Mouse (Mus musculus) heart, embryonic 14.5 days (tissue): ENCODE data around the gene Ccnd3. TPM values are rescaled to one million over a fixed set of nuclear protein-coding genes. Genes with fewer than 3 reads are reported as not detected.
A peak's percentile ranks its signal among the peaks of the same experiment; 100 is the strongest.
"Not testable (repeated sequence)": the region's sequence is repeated elsewhere in the genome, so short reads cannot be mapped to it uniquely, and the experiment has no call there.

Source experiments
- ATAC-seq: fragments of 200-750 bp; cut with Nextera tagmentation; 2 replicates; pipeline ENCODE4 v1.8.0; 2017; ENCODE audit warnings: low read depth, moderate TSS enrichment; ENCODE audit not compliant: insufficient number of reproducible peaks, insufficient read depth, low FRiP score
- H3K27ac ChIP-seq, 2 experiments: fragments of 200-500 bp in 1 of 2; fragments of 300-500 bp in 1 of 2; sonication (generic) in 1 of 2; replicated peaks in 1 of 2; 2 replicates each; pipeline ENCODE4 v1.5.1; 2012 to 2014; ENCODE audit warnings: low read depth in 2 of 2, low read length in 2 of 2, control low read depth in 1 of 2, mild to moderate bottlenecking in 1 of 2, mixed read lengths in 1 of 2; ENCODE audit not compliant: control insufficient read depth in 1 of 2, insufficient read depth in 1 of 2
- H3K27me3 ChIP-seq: fragments of 300-500 bp; sonication (generic); 2 replicates; pipeline ENCODE4 v1.6.1; 2014; ENCODE audit warnings: mild to moderate bottlenecking, low read length, control low read depth; ENCODE audit not compliant: control insufficient read depth, insufficient read depth
- H3K36me3 ChIP-seq: fragments of 300-500 bp; sonication (generic); 2 replicates; pipeline ENCODE4 v1.6.1; 2014; ENCODE audit warnings: mild to moderate bottlenecking, control low read depth, low read length, mixed read lengths; ENCODE audit not compliant: control insufficient read depth, insufficient read depth
- H3K4me1 ChIP-seq, 2 experiments: fragments of 200-500 bp in 1 of 2; fragments of 300-500 bp in 1 of 2; sonication (generic) in 1 of 2; 2 replicates each; pipeline ENCODE4 v1.6.1; 2012 to 2014; ENCODE audit warnings: low read length in 2 of 2, control low read depth in 1 of 2, mixed read lengths in 1 of 2; ENCODE audit not compliant: control insufficient read depth in 2 of 2, insufficient read depth in 2 of 2
- H3K4me2 ChIP-seq: fragments of 300-500 bp; sonication (generic); 2 replicates; pipeline ENCODE4 v1.6.1; 2014; ENCODE audit warnings: mild to moderate bottlenecking, low read length
- H3K4me3 ChIP-seq, 2 experiments: fragments of 200-500 bp in 1 of 2; fragments of 300-500 bp in 1 of 2; sonication (generic) in 1 of 2; 2 replicates each; pipeline ENCODE4 v1.5.1; 2012 to 2014; ENCODE audit warnings: low read length in 2 of 2, mild to moderate bottlenecking in 2 of 2, control low read depth in 1 of 2, low read depth in 1 of 2, moderate library complexity in 1 of 2; ENCODE audit not compliant: control insufficient read depth in 1 of 2, insufficient read depth in 1 of 2
- H3K9ac ChIP-seq: fragments of 300-500 bp; sonication (generic); 2 replicates; pipeline ENCODE4 v1.6.1; 2014; ENCODE audit warnings: mild to moderate bottlenecking, low read length
- H3K9me3 ChIP-seq: fragments of 300-500 bp; sonication (generic); 2 replicates; pipeline ENCODE4 v1.6.1; 2016; ENCODE audit warnings: low read length, control low read depth; ENCODE audit not compliant: control insufficient read depth
- WGBS: fragments of 180-500 bp; shearing (Covaris S2); extraction: QIAGEN DNeasy Blood & Tissue Kit; methylation state at CpG from one replicate; pipeline ENCODE4 v1.1.7; 2014; 5-methylcytosine and 5-hydroxymethylcytosine counted together
- polyA plus RNA-seq: library from polyadenylated mRNA; unstranded; fragments of >200 nt; fragmentation: Nextera tagmentation; extraction: Ambion mirVana; gene quantifications from 2 replicates; pipeline ENCODE4 v1.2.1, GENCODE M21; 2014

Gene Ccnd3
- polyA plus RNA-seq, 1 experiment from 2014 or later: 469 TPM

DNA sequence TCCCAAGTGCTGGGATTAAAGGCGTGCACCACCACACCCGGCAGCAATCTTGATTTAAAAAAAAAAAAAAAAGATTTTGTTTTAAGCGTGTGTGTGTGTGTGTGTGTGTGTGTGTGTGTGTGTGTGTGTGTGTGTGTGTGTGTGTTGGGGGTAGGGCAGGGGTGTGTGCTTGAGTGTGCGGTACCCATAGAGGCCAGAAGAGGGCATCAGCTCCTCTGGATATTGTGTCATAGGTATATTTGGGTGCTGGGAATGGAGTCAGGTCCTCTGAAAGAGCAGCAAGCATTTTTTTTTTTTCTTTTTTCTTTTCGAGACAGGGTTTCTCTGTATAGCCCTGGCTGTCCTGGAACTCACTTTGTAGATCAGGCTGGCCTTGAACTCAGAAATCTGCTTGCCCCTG is 119.7 kb downstream of the Ccnd3 start:
- not testable (repeated sequence) for H3K27ac ChIP-seq, H3K9me3 ChIP-seq, H3K4me3 ChIP-seq, H3K4me2 ChIP-seq, H3K4me1 ChIP-seq, H3K27me3 ChIP-seq, H3K9ac ChIP-seq, ATAC-seq
- H3K36me3 ChIP-seq: peaks cover 73% of the 10 kb centered on the region
- 94% methylated on average over 5 of the region's 5 CpGs for WGBS

DNA sequence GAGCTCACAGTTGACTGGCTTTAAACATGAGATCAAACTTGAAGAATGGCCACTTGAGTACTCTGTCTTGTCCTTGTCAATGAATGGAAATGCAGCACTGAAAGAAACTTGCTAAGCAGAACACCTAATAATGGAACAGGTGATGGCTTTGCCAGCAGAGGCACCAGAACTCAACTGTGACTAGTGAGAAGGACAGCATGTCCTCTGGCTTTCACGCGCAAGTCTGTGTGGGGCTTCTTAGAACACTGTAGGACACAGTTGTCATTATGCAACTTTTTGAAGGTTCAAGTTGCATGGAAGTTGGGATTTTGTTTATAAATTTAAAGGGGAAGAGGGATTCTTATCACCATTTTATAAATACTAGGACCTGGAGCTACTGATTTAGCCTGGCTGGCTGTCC is 120.2 kb downstream of the Ccnd3 start:
- 95% methylated on average over 2 of the region's 2 CpGs for WGBS
- no peak for ATAC-seq
- Histone ChIP-seq H3K9ac (no peak overlapping the region), H3K4me3 (no peak overlapping the region), H3K4me2 (no peak overlapping the region), H3K27me3 (no peaks in the 10 kb centered on the region), H3K9me3 (no peaks in the 10 kb centered on the region), H3K4me1 (peaks cover 0 to 8% of the 10 kb centered on the region in 2 experiments; a peak in 2 of 4 replicates), H3K27ac (no peak overlapping the region), H3K36me3 (peaks cover 68% of the 10 kb centered on the region)

DNA sequence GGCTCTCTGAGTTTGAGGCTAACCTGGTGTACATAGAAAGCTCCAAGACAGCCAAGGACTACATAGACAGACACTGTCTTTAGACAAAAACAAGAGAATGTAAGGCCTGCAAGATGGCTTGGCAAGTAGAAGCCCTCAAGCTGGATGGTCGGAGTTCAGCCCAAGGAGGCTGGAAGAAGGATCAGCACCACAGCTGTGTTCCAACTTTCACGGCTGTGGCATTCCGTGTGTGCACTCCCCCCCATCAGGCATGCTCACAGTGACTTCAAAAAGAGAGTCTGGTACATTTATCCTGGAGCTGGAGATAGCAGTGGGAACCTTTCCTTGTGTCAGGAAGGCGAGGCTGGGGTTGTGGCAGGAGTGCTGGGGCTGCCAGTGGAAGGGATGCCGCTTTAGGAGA is 121.2 kb downstream of the Ccnd3 start:
- no peak overlapping the region for H3K4me2 ChIP-seq
- no peaks in the 10 kb centered on the region for H3K27me3 ChIP-seq
- no peaks in the 10 kb centered on the region for H3K9me3 ChIP-seq
- H3K27ac ChIP-seq: no peak overlapping the region
- H3K4me1 ChIP-seq: peaks cover 4 to 14% of the 10 kb centered on the region in 2 experiments
- peaks cover 59% of the 10 kb centered on the region for H3K36me3 ChIP-seq
- no peak for ATAC-seq
- WGBS: 85% methylated on average over 5 of the region's 5 CpGs
- H3K4me3 ChIP-seq: no peak overlapping the region
- H3K9ac ChIP-seq: no peak overlapping the region

DNA sequence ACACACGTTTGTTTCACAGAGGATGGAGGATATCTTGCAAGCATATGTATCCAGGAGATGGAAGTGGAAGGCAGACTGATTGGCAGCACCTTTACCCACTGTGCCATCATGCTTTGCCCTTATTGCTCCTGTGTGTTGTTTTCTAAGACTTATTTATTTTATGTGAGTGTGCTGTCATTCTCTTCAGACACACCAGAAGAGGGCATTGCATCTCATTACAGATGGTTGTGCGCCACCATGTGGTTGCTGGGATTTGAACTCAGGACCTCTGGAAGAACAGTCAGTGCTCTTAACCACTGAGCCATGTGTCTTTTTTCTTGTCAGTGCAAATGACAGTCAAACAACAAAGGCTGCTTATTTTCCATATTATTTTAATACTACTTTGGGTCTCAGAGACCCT is 122.9 kb downstream of the Ccnd3 start:
- Histone ChIP-seq H3K36me3 (peaks cover 42% of the 10 kb centered on the region), H3K4me3 (no peak overlapping the region), H3K27ac (no peak overlapping the region), H3K9me3 (no peaks in the 10 kb centered on the region), H3K4me1 (peaks cover 4 to 19% of the 10 kb centered on the region in 2 experiments), H3K4me2 (no peak overlapping the region), H3K9ac (no peak overlapping the region), H3K27me3 (no peaks in the 10 kb centered on the region)
- no peak for ATAC-seq
- WGBS: 89% methylated on average over 2 of the region's 2 CpGs

DNA sequence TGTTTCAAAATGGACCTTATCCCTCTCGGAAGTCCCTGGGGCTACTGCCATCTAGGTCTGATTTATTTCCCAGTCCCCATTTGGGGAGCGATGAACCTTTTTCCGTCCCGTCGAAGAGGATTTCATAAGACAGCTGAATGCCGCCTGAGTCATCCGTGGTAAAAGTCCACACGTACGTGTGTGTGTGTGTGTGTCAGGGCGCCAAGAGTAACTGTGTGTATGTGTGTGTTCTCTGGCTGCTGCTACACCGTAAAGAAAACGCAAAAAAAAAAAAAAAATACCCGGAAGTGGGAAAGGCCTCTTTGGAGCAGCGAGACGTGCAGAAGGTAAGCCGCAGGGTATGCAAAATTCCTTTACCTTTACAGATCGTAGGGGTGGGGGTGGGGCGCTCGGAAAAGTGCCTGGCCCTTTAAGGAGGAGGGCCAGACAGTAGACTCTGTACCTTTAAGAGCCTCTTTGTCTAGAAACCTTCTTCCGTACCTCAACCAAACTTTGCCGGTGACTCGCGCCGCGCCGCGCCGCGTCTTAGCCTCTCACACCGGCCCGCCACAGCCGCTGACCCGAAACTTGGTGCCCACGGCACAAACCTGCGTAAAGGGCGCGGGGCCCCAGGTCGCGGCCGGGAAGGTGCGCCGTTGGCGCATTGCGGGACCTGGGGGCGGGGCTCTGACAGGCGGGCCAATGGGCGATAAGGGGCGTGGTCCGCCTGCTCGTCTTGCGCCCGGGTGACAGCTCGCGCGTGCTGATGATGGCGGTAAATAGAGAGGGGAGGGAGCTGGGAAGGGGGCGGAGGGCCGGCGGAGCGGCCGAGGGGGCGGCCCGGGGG is 124.2 kb downstream of the Ccnd3 start:
- H3K27me3 ChIP-seq: no peaks in the 10 kb centered on the region
- H3K36me3 ChIP-seq: peaks cover 29% of the 10 kb centered on the region
- peak overlapping the region; percentile 91 to 95 for H3K27ac ChIP-seq
- H3K9ac ChIP-seq: peak overlapping the region; percentile 86
- peak overlapping the region; percentile 87 to 99 for H3K4me3 ChIP-seq
- H3K9me3 ChIP-seq: no peaks in the 10 kb centered on the region
- ATAC-seq: peak; percentile 94
- peaks cover 4 to 19% of the 10 kb centered on the region in 2 experiments for H3K4me1 ChIP-seq
- H3K4me2 ChIP-seq: peak overlapping the region; percentile 99
- WGBS: 1% methylated on average over 51 of the region's 63 CpGs

DNA sequence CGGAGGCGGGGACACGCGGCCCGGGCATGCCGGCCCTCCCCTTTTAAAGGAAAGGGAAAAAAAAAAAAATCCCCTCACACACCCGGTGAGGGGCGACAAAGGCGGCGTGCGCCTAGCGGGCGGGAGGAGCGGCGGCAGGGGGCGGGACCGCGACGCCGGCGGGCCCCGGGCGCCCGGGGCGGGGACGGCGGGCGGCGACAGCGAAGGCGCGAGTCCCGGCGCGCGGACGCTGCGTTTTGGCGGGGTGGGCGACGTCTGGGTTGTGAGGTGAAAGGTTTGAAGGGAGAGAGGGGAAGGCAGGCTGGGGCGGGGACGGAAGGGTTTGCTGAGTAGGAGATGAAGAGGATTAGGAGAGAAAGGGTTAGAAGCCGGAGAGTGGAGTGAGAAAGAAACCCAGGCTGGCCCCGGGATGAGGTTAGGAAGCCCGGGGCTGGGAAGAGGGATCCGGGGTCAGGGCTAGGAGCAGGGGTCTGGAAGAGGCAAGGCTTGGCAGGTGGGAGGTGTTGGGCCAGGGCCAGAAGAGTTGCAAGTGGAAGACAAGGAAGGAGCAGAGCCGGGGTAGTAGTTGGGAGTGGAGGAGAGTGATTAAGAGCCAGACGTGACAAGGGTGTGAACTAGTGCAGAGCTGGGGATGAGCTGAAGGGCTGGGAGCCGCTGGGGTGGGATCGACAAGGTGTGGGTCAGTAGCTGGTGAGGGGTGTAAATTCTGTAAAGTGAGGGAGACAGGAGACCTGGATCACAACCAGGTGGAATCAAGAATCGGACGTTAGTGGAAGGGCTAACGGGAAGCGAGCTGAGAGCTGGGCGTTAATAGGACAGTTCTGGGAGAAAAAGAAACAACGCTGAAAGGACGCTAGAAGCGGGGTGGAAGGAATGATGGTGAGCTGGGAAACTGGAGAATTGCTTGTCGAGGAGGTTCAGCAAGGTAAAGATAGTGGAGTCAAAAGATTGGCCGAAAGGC is 125.1 kb downstream of the Ccnd3 start:
- Histone ChIP-seq H3K27ac (peak overlapping the region; percentile 64 to 91), H3K36me3 (peaks cover 23% of the 10 kb centered on the region), H3K9me3 (no peaks in the 10 kb centered on the region), H3K9ac (peak overlapping the region; percentile 86), H3K4me1 (peaks cover 4 to 19% of the 10 kb centered on the region in 2 experiments), H3K27me3 (no peaks in the 10 kb centered on the region), H3K4me2 (peak overlapping the region; percentile 99), H3K4me3 (peak overlapping the region; percentile 87 to 99)
- WGBS: under 1% methylated on average over 59 of the region's 61 CpGs
- ATAC-seq: peak; percentile 70

DNA sequence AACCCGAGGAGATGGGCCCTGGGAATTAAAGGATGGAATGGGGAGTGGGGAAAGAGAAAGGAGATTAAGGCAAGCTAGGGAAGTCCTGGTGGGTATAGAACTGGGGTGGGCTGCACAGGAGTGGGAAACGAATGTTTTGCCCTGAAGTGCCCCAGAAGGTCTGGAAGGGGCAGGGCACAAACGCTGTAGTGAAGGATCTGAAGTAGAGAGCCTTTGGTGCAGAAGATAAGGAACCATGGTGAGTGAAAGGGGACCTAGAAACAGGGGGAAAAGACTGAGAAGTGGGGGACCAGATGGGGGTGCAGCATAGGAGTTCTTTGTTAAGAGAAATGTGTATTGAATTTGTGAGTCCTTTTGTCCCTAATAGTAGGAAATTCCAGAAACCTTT is 125.8 kb downstream of the Ccnd3 start, which contains the start of gene Usp49:
Gene Usp49, plus strand, starts transcription at position 13 of the 388 bp plus-strand sequence.
- peak within 1 kb of the TSS; percentile 87 to 99 for H3K4me3 ChIP-seq
- 1% methylated on average over 3 of the region's 3 CpGs for WGBS
- H3K9ac ChIP-seq: peak within 1 kb of the TSS; percentile 86
- peak within 1 kb of the TSS; percentile 99 for H3K4me2 ChIP-seq
- H3K27me3 ChIP-seq: no peaks in the 10 kb centered on the region
- ATAC-seq: no peak
- H3K36me3 ChIP-seq: peaks cover 18% of the 10 kb centered on the region
- peaks cover 4 to 19% of the 10 kb centered on the region in 2 experiments for H3K4me1 ChIP-seq
- H3K27ac ChIP-seq: peak within 1 kb of the TSS; percentile 64 to 91
- no peaks in the 10 kb centered on the region for H3K9me3 ChIP-seq
